Mouse (Mus musculus): ENCODE measurements around the gene Gm10382. TPM values are rescaled to one million over a fixed set of nuclear protein-coding genes. Genes with fewer than 3 reads are reported as not detected.

The Gm10382 gene
- 0.20 and 0.23 TPM in 2 replicates for polyA plus RNA-seq (2012; rRNA removed)

GRCm38 (mm10) chr5:125389131-125389578 is at the start of gene Gm10382:
TSS of gene Gm10382 (plus strand) at chr5:125389322.

GRCm38 (mm10) chr5:125340547-125341262 is 48.4 kb upstream of the Gm10382 start, which contains the start of gene Scarb1:
TSS of gene Scarb1 (minus strand) at chr5:125341094.

GRCm38 (mm10) chr5:125389579-125390441 is 688 bp downstream of the Gm10382 start, which contains the start of gene Ubc:
TSS of gene Ubc (minus strand) at chr5:125390202.

GRCm38 (mm10) chr5:125433793-125434337 is 44.7 kb downstream of the Gm10382 start, which contains the start of gene Dhx37:
TSS of gene Dhx37 (minus strand) at chr5:125434121.

Other genes with a start within 250 kb of the Gm10382 start
- gene Ncor2, start 210.1 kb upstream of the Gm10382 start, polyA plus RNA-seq (2012; rRNA removed) = 32.4 and 46.5 TPM in 2 replicates
- gene Scarb1, start 48.2 kb upstream of the Gm10382 start, polyA plus RNA-seq (2012; rRNA removed) = 23.5 and 34.3 TPM in 2 replicates
- gene Ubc, start 880 bp downstream of the Gm10382 start, polyA plus RNA-seq (2012; rRNA removed) = 290 and 475 TPM in 2 replicates
- 17.8 and 23.0 TPM in 2 replicates for gene Dhx37, start 44.8 kb downstream of the Gm10382 start, polyA plus RNA-seq (2012; rRNA removed)
- 13.0 and 17.6 TPM in 2 replicates for gene Bri3bp, start 52.2 kb downstream of the Gm10382 start, polyA plus RNA-seq (2012; rRNA removed)
- 36.8 and 42.0 TPM in 2 replicates for gene Aacs, start 86.5 kb downstream of the Gm10382 start, polyA plus RNA-seq (2012; rRNA removed)
- gene Tmem132b, start 142.5 kb downstream of the Gm10382 start, polyA plus RNA-seq (2012; rRNA removed) = 0.52 and 0.70 TPM in 2 replicates

Data from central nervous system, embryonic 11.5 days (tissue).